Mouse (Mus musculus) liver, embryonic 14.5 days (tissue): ENCODE results near the gene Lsamp.

Source experiments
- CTCF ChIP-seq: IDR thresholded peaks from 2 replicates; pipeline ENCODE4 v1.5.1; 2016; ENCODE audit warnings: antibody characterized with exemption, low read depth, control low read depth
- EP300 ChIP-seq: IDR thresholded peaks from 2 replicates; pipeline ENCODE4 v1.6.1; 2016; ENCODE audit warnings: antibody characterized with exemption, low read depth

GRCm38 (mm10) chr16:42126061-42126460, 2141.9 kb downstream of the Lsamp start:
- TF ChIP-seq CTCF (no peak), EP300 (no peak)
